Mouse (Mus musculus) naive thymus-derived CD4-positive, alpha-beta T cell, adult 2 months (primary cell): ENCODE measurements at regions not wholly inside any gene's neighbourhood (a gene's known extent, or its start where the extent isn't known, plus 50 kb on each side); places are given as distances from the start of the nearest gene placed in this dataset.

ENCODE experiments used
- DNase-seq: peaks from one replicate; pipeline ENCODE4 v3.0.0-alpha.2; 2011; ENCODE audit warnings: low read depth

- DNase-seq = no peak
Observed at GRCm38 (mm10) chr4:124446615-124447014, 164.0 kb downstream of the 3100002H09Rik start.

- no peak for DNase-seq
Observed at GRCm38 (mm10) chr4:124443613-124444108, 166.9 kb downstream of the 3100002H09Rik start.

GRCm38 (mm10) chr4:124443130-124443503 is 167.5 kb downstream of the 3100002H09Rik start:
- DNase-seq = no peak

GRCm38 (mm10) chr4:124442491-124443129 is 168.0 kb downstream of the 3100002H09Rik start:
- DNase-seq = no peak

- DNase-seq = no peak
Observed at GRCm38 (mm10) chr4:124441737-124442487, 168.7 kb downstream of the 3100002H09Rik start.

GRCm38 (mm10) chr4:124435040-124435434 is 175.6 kb downstream of the 3100002H09Rik start:
- DNase-seq = no peak

- no peak for DNase-seq
Observed at GRCm38 (mm10) chr4:124434059-124435039, 176.3 kb downstream of the 3100002H09Rik start.

GRCm38 (mm10) chr4:124433506-124433905 is 177.1 kb downstream of the 3100002H09Rik start:
- DNase-seq = no peak

- no peak for DNase-seq
Observed at GRCm38 (mm10) chr4:124431193-124431592, 179.4 kb downstream of the 3100002H09Rik start.

- no peak for DNase-seq
Observed at GRCm38 (mm10) chr4:124428844-124429243, 181.8 kb downstream of the 3100002H09Rik start.

- no peak for DNase-seq
Observed at GRCm38 (mm10) chr4:124422406-124422805, 188.2 kb downstream of the 3100002H09Rik start.

- no peak for DNase-seq
Observed at GRCm38 (mm10) chr4:124418431-124418830, 192.2 kb downstream of the 3100002H09Rik start.

GRCm38 (mm10) chr4:124417176-124417575 is 193.4 kb downstream of the 3100002H09Rik start:
- DNase-seq = no peak

- no peak for DNase-seq
Observed at GRCm38 (mm10) chr4:124416266-124416665, 194.3 kb downstream of the 3100002H09Rik start.

- DNase-seq = no peak
Observed at GRCm38 (mm10) chr4:124414386-124414785, 196.2 kb downstream of the 3100002H09Rik start.

- DNase-seq = no peak
Observed at GRCm38 (mm10) chr4:124409279-124409678, 201.3 kb downstream of the 3100002H09Rik start.

GRCm38 (mm10) chr4:124402075-124402474 is 208.5 kb downstream of the 3100002H09Rik start:
- DNase-seq = no peak

GRCm38 (mm10) chr4:124400741-124401140 is 209.9 kb downstream of the 3100002H09Rik start:
- no peak for DNase-seq

GRCm38 (mm10) chr4:124400136-124400675 is 210.4 kb downstream of the 3100002H09Rik start:
- no peak for DNase-seq

GRCm38 (mm10) chr4:124398354-124398753 is 212.2 kb downstream of the 3100002H09Rik start:
- DNase-seq = no peak

- DNase-seq = no peak
Observed at GRCm38 (mm10) chr4:124396566-124397283, 213.9 kb downstream of the 3100002H09Rik start.
